Mouse (Mus musculus) cerebellum, postnatal 14 days (tissue): ENCODE results near the gene Anxa6.

Source experiments
- DNase-seq, 2 experiments: peaks; one replicate each; pipeline ENCODE4 v3.0.0; 2021; ENCODE audit warnings: mixed read lengths in 2 of 2

The Anxa6 gene

GRCm38 (mm10) chr11:54988754-54989349 lies 44.4 kb downstream of the Anxa6 start:
- DNase-seq, result no peak

GRCm38 (mm10) chr11:54987974-54988373 lies 45.3 kb downstream of the Anxa6 start:
- DNase-seq, result peak; percentile 39 to 74

- DNase-seq, result no peak
Observed at GRCm38 (mm10) chr11:54985086-54985485, 48.2 kb downstream of the Anxa6 start.

- no peak for DNase-seq
Observed at GRCm38 (mm10) chr11:54984581-54984980, 48.7 kb downstream of the Anxa6 start.

GRCm38 (mm10) chr11:54984085-54984484 lies 49.2 kb downstream of the Anxa6 start:
- DNase-seq, result peak; percentile 90 to 93

- DNase-seq, result no peak
Observed at GRCm38 (mm10) chr11:54982520-54982919, 50.7 kb downstream of the Anxa6 start.

- DNase-seq, result peak; percentile 41 to 46
Observed at GRCm38 (mm10) chr11:54981630-54982029, 51.6 kb downstream of the Anxa6 start.

GRCm38 (mm10) chr11:54977385-54977937 lies 55.8 kb downstream of the Anxa6 start:
- DNase-seq, result no peak

GRCm38 (mm10) chr11:54976351-54976750 lies 56.9 kb downstream of the Anxa6 start:
- no peak for DNase-seq

GRCm38 (mm10) chr11:54975756-54976155 lies 57.5 kb downstream of the Anxa6 start:
- DNase-seq, result no peak

GRCm38 (mm10) chr11:54975340-54975739 lies 57.9 kb downstream of the Anxa6 start:
- no peak for DNase-seq

- DNase-seq, result no peak
Observed at GRCm38 (mm10) chr11:54974639-54975038, 58.6 kb downstream of the Anxa6 start.

- peak; percentile 58 to 77 for DNase-seq
Observed at GRCm38 (mm10) chr11:54973481-54974212, 59.6 kb downstream of the Anxa6 start.

- no peak for DNase-seq
Observed at GRCm38 (mm10) chr11:54972789-54973188, 60.5 kb downstream of the Anxa6 start.

- no peak for DNase-seq
Observed at GRCm38 (mm10) chr11:54972049-54972723, 61.1 kb downstream of the Anxa6 start.

- DNase-seq, result no peak
Observed at GRCm38 (mm10) chr11:54971365-54972048, 61.7 kb downstream of the Anxa6 start.

GRCm38 (mm10) chr11:54965234-54965633 lies 68.0 kb downstream of the Anxa6 start:
- DNase-seq, result no peak

GRCm38 (mm10) chr11:54962810-54963209 lies 70.4 kb downstream of the Anxa6 start, which contains the start of gene Tnip1:
Gene Tnip1, minus strand, starts transcription at chr11:54962917.
- peak in 1 of 2 experiments; percentile 41 for DNase-seq

- peak; percentile 40 to 47 for DNase-seq
Observed at GRCm38 (mm10) chr11:54961921-54962320, 71.3 kb downstream of the Anxa6 start.

- DNase-seq, result no peak
Observed at GRCm38 (mm10) chr11:54961164-54961850, 71.9 kb downstream of the Anxa6 start.

- no peak for DNase-seq
Observed at GRCm38 (mm10) chr11:54960251-54960650, 73.0 kb downstream of the Anxa6 start.

- DNase-seq, result no peak
Observed at GRCm38 (mm10) chr11:54958571-54959073, 74.6 kb downstream of the Anxa6 start.
